Mouse (Mus musculus) cerebellum, adult 2 months (tissue): ENCODE measurements at regions not wholly inside any gene's neighbourhood (a gene's known extent, or its start where the extent isn't known, plus 50 kb on each side); places are given as distances from the start of the nearest gene placed in this dataset.

Experiments
- CTCF ChIP-seq: fragments of 200-500 bp; IDR thresholded peaks from 2 replicates; pipeline ENCODE4 v1.5.1; 2011; ENCODE audit warnings: low read depth, mild to moderate bottlenecking, control low read depth, low read length, moderate library complexity, borderline replicate concordance; ENCODE audit not compliant: insufficient read depth
- POLR2A ChIP-seq: fragments of 200-500 bp; IDR thresholded peaks from 2 replicates; pipeline ENCODE4 v1.6.1; 2011; ENCODE audit warnings: low read length, control low read depth, borderline replicate concordance; ENCODE audit not compliant: insufficient read depth

DNA sequence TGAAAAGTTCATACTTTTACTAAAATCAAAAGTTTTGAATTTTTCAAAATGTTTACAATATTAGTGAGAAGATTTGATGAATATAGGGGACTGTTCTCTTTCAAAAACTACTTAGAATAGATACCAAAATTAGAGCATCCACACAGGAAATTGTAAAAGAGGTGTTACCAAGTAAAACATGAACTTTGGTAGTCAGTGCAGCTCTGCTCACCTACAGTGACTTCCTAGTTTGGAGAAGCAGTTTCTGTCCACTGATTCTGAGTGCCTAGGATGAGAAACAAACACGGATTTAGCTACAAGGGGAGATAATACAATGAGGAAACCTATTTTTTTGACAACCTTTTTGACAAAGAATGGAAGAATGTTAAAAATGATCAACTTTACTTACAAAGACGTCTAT lies 457.9 kb upstream of the Mef2c start:
- TF ChIP-seq CTCF (no peak), POLR2A (no peak)
